Mouse (Mus musculus) megakaryocyte, embryonic 14.5 days (primary cell): ENCODE results near the gene Plekhg3.

Experiments
- FLI1 ChIP-seq: IDR thresholded peaks from 2 replicates; pipeline ENCODE4 v1.6.1; 2012; ENCODE audit warnings: low read length, inconsistent platforms, mixed read lengths
- GATA1 ChIP-seq: IDR thresholded peaks from 3 replicates; pipeline ENCODE4 v1.6.1; 2012; ENCODE audit warnings: mixed read lengths, low read length, inconsistent platforms, borderline replicate concordance

DNA sequence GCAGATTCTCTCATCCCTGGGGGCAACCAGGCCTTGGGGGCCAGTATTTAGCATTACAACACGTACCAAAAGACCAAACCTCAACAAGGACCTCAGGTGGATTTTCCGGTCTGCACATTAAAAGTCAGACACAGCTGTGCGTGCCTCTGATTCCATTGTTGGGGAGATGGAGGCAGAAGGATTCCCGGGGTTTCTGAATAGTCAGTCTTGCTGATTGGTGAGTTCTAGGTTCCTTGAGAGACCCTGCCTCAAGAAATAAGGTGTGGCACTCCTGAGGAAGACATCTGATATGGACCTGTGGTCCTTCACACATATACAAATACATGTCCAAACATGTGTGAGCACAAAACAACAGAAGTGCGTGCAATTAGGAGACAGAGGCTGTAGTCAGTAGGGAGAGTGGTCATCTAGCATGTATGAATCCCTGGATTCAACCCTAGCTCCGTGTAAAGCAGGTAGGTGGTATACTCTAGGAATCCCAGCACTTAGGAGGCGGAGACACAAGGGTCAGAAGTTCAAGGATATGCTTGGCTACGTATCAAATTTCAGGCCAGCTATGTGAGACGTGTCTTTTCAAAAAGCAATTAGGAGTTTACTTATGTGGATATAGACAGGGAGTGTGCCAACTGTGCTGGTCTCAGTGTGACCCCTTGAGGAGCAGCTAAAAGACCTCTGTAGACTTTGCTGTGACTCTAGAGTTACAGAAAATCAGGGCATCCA, 39.7 kb downstream of the Plekhg3 start:
- TF ChIP-seq GATA1 (no peak), FLI1 (no peak)
